Mouse (Mus musculus): ENCODE measurements around the gene Iqgap1. TPM values are rescaled to one million over a fixed set of nuclear protein-coding genes. Genes with fewer than 3 reads are reported as not detected.
A peak's percentile ranks its signal among the peaks of the same experiment; 100 is the strongest.

Gene Iqgap1
- total RNA-seq, 2 experiments from 2014 or later, result 60.2 to 61.0 TPM

DNA sequence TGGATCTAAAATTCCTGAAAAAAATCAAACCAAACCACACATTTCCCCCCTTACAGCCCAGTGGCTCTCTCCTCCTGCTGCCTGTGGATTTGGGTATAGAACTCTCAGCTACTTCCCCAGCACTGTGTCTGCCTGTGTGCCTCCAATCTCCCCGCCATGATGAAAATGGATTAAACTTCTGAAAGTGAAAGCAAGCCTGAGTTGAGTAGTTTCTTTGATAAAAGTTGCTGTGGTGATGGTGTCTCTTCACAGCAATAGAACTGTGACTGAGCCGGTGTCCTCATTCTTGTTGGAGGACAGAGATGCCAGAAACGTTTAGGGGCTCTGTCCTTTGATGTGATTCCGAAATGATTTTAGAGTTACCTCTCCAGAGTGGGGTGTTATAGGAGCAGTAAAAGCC is 4.9 kb downstream of the Iqgap1 start:
- intact Hi-C loops (cut with DNase I), result no loop called here
- no peak for DNase-seq

DNA sequence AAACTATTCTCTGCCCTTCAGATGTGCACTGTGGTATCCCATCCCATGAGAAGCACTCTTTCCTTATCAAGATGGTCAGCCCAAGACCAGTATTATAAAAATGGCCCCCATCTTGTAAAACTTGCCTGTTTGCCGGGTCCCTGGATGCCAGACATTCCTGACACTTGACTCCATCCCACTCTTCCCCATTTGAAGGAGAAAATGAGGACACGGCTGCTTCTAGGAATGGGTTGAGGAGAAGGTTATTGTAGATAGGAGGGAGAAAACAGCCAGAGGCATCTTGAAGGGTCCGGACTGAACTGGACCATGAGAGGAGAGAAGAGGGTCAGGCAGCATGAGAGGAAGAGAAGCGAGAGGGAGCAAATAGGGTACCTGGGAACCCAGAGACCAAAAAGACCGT is 9.1 kb downstream of the Iqgap1 start:
- DNase-seq, result no peak

DNA sequence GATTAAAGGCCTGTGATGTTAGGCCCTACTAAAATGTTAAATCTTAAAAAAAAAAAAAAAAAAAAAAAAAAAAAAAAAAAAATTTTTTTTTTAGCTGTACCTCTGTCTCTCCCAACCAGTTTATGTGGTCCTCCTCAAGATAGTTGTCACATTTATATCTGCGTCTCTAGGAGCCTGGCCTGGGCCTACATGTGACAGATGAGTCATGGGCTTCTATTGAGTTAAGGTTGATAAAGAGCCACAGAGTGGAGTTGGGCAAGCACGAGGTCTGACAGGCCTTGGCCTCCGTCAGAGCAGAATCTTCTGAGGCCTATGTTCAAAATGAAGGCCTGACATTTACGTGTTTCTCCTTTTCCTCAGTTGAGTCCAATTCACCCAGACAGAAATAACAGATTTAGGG is 12.4 kb downstream of the Iqgap1 start:
- intact Hi-C loops (cut with DNase I), result no loop called here
- no peak for DNase-seq

More for the DNA sequence above, 9.1 kb downstream of the Iqgap1 start:
- intact Hi-C loops (cut with DNase I), result no loop called here

GRCm38 (mm10) chr7:80806331-80806730 is 19.4 kb downstream of the Iqgap1 start:
- intact Hi-C loops (cut with DNase I), result no loop called here

GRCm38 (mm10) chr7:80803173-80803872 is 22.5 kb downstream of the Iqgap1 start:
- DNase-seq, result peak; percentile 97
- intact Hi-C loops (cut with DNase I), result loop anchor here (1.0 to 5.0 kb wide), 3 partner anchors 40 to 59 kb away; no protein-coding TSS in a partner anchor

More at GRCm38 (mm10) chr7:80806331-80806730, 19.4 kb downstream of the Iqgap1 start:
- no peak for DNase-seq

GRCm38 (mm10) chr7:80802412-80803160 is 23.2 kb downstream of the Iqgap1 start:
- DNase-seq, result no peak
- intact Hi-C loops (cut with DNase I), result loop anchor here (1.0 to 5.0 kb wide), 3 partner anchors 39 to 58 kb away; no protein-coding TSS in a partner anchor

DNA sequence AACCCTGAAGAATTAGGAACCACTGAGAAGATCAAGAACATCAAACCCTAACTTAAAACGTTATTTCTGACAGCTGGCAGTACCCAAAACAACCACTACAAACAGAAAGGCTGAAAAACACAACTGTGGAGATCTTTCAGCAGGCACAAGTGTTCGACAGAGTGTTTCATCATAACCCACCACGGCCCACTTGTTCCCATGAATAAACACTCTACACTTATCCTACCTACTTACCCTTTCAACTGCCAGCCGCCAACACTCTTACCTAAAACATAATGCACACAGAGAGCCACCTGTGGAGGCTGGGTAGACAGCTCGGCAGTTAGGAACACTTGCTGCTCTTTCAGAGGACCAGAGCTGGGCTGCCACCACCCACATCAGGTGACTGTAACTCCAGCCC is 26.5 kb downstream of the Iqgap1 start:
- intact Hi-C loops (cut with DNase I), result no loop called here
- no peak for DNase-seq

GRCm38 (mm10) chr7:80796805-80797567 is 28.8 kb downstream of the Iqgap1 start:
- no peak for DNase-seq
- intact Hi-C loops (cut with DNase I), result no loop called here

- intact Hi-C loops (cut with DNase I), result no loop called here
- DNase-seq, result no peak
These were observed 29.5 kb downstream of the Iqgap1 start for GRCm38 (mm10) chr7:80796258-80796657.

DNA sequence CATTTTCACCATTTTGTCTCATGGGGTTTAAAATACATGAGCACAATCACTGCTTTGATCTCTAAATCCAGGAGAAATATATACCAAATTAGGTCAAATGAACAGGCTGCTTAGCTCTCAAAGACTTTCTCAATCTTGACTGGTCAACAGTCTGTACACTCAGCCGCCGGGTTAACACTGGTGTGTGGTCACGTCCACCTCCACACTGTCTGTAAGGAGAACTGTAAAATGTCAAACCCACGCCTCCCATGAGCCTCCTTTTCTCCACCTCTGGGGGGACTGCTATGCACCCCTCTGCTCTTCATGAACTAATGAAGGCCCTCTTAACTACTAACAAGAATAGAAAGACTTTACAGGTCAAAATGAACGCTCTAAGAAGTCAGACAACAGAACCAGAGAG is 36.2 kb downstream of the Iqgap1 start:
- DNase-seq, result no peak
- intact Hi-C loops (cut with DNase I), result no loop called here

- intact Hi-C loops (cut with DNase I), result no loop called here
- no peak for DNase-seq
These were observed 36.7 kb downstream of the Iqgap1 start for GRCm38 (mm10) chr7:80789061-80789460.

DNA sequence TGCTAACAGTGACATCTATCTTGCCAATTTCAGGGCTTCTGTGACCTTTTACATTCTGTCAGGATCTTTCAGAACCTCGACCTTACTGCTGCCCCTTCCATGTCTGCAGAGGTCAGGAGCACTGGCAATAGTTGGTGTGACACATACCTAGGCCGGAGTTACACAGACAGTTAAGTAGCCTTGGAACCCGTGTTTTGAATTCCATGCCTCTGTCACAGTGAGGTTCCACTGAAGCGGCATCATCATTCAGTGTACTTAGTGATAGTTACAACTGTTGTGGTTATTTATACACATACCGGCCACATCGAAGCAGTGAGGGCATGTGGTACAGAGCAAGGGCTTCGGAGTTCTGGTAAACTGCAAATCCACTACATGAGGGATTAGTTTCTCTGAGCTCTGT is 37.8 kb downstream of the Iqgap1 start:
- DNase-seq, result no peak
- intact Hi-C loops (cut with DNase I), result no loop called here

GRCm38 (mm10) chr7:80786746-80787145 is 39.0 kb downstream of the Iqgap1 start:
- intact Hi-C loops (cut with DNase I), result no loop called here
- DNase-seq, result peak; percentile 49 to 61

DNA sequence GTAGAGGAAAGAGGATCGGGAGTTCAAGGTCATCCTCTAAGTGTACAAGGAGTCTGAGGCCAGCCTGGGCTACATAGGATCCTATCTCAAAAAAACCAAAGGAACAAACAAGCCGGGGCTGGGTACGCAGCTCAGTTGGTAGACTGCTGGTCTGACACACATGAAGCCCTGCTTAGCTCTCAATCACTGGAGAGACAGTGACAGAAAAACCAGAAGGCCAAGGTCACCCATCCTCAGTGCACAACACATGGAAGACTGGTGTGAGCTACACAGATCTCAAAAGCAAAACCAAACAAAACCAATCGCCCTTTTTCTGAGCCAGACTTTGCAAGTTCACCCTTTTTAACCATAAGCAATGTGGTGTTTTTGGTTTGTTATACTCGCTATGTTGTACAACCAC is 41.9 kb downstream of the Iqgap1 start:
- intact Hi-C loops (cut with DNase I), result no loop called here
- no peak for DNase-seq

GRCm38 (mm10) chr7:80782155-80783109 is 43.3 kb downstream of the Iqgap1 start:
- no peak for DNase-seq
- intact Hi-C loops (cut with DNase I), result no loop called here

DNA sequence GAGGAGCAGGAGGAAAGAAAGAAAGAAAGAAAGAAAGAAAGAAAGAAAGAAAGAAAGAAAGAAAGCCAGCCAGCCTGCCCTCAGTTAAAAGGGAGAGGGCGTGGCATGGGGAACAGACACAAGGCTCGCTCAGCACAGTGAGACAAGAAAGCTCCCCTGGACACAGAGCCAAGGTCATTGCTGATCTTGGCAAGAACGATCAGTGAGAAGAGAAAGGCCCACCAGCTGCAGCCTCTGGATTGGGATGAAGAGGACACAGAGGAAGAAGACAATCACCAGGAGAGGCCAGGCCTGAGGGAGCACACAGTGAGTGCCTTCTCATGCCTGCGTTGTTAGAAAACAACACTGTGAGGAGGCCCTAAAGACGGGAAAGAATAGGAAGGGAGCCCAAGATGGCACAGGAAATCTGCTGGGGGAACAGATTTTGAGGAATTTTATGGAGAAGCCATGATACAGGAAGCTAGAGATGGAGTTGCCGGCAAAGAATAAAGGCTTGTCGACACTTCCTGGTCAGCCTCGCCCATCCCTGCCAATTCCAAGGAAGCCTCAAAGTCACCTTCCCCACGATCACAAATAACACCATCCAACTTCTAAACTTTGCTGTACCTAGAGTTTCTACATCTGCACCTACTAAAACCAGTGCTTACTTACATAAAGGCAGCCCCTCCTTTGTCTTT is 44.2 kb downstream of the Iqgap1 start:
- intact Hi-C loops (cut with DNase I), result no loop called here
- DNase-seq, result peak; percentile 54 to 72

DNA sequence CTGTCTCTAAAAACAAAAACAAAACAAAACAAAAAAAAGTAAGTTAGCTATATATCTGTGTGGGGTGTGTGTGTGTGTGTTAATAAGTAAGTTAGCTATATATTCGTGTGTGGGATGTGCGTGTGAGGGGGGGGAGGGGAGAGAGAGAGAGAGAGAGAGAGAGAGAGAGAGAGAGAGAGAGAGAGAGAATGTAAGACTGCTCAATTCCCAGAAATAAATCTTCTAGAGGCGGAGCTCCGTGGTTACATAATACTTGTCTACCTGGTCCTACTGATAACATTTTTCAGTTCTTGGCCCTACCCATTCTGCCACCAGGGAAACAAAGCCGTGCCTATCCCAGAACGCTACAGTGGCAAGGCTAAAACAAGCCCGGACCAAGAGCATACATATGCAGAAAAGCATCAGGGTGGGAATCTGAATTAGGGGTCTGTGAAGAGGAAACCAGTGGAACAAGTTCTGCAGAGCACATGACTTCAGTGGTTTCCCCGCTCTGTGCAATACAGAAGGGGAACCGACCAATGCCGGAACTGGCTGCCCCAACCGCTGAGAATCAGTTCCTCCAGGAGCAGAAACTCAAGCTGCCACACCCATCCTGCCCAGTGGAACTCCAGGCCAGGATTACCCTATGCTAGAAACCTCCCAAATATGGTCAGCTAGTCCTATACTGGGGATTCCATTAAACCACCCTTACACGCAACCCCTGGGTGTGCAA is 46.7 kb downstream of the Iqgap1 start:
- intact Hi-C loops (cut with DNase I), result no loop called here
- DNase-seq, result peak; percentile 57 to 58

DNA sequence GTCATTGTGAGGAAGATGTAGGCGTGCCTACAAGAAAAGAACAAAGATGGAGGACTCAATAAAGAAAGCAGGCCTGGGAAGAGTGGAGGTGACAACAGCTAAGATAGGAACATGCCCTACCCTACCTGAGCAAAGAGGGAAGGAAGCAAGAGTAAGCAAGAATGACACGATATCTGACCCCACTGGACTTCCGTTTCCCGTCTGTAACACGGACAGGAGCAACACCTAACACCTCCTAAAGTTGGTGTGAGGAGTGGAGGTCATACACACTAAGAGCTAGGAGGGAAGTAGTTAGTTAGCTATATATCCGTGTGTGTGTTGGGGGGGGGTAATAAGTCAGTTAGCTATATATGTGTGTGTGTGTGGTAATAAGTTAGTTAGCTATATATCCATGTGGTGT is 47.4 kb downstream of the Iqgap1 start:
- no peak for DNase-seq
- intact Hi-C loops (cut with DNase I), result no loop called here

GRCm38 (mm10) chr7:80777151-80777550 is 48.6 kb downstream of the Iqgap1 start:
- intact Hi-C loops (cut with DNase I), result no loop called here
- no peak for DNase-seq

Data from heart, postnatal 14 days (tissue).